Mouse (Mus musculus) testis, adult 2 months (tissue): ENCODE measurements at regions not wholly inside any gene's neighbourhood (a gene's known extent, or its start where the extent isn't known, plus 50 kb on each side); places are given as distances from the start of the nearest gene placed in this dataset.

Source experiments
- CTCF ChIP-seq: fragments of 200-500 bp; IDR thresholded peaks from 2 replicates; pipeline ENCODE4 v1.5.1; 2012; ENCODE audit warnings: low read depth, mild to moderate bottlenecking, inconsistent platforms, low read length, moderate library complexity; ENCODE audit not compliant: control insufficient read depth, insufficient read depth, insufficient replicate concordance
- POLR2A ChIP-seq: fragments of 200-500 bp; IDR thresholded peaks from 2 replicates; pipeline ENCODE4 v1.6.1; 2012; ENCODE audit warnings: low read depth, mild to moderate bottlenecking, inconsistent platforms, low read length, moderate library complexity; ENCODE audit not compliant: control insufficient read depth

- TF ChIP-seq CTCF (no peak), POLR2A (no peak)
These were observed 1271.1 kb upstream of the Flrt2 start for GRCm38 (mm10) chr12:94420918-94421317.
